Mouse (Mus musculus) layer of hippocampus, adult 9-10 months (tissue): ENCODE data around the gene Pih1d1.
"Not testable (repeated sequence)": the region's sequence is repeated elsewhere in the genome, so short reads cannot be mapped to it uniquely, and the experiment has no call there.

Experiments
- DNase-seq: peaks from one replicate; pipeline ENCODE4 v3.0.0; 2022; ENCODE audit warnings: low spot score

Gene Pih1d1

GRCm38 (mm10) chr7:45147899-45148298 is 6.2 kb upstream of the Pih1d1 start:
- no peak for DNase-seq

GRCm38 (mm10) chr7:45148534-45149098 is 5.5 kb upstream of the Pih1d1 start:
- no peak for DNase-seq

GRCm38 (mm10) chr7:45149545-45149944 is 4.6 kb upstream of the Pih1d1 start:
- no peak for DNase-seq

- DNase-seq: no peak
Measured at GRCm38 (mm10) chr7:45150321-45150720, 3.8 kb upstream of the Pih1d1 start.

GRCm38 (mm10) chr7:45151303-45151702 is 2.8 kb upstream of the Pih1d1 start:
- DNase-seq: no peak

- not testable (repeated sequence) for DNase-seq
Measured at GRCm38 (mm10) chr7:45153052-45153451, 1.1 kb upstream of the Pih1d1 start.

GRCm38 (mm10) chr7:45153586-45153985 is 517 bp upstream of the Pih1d1 start:
- no peak for DNase-seq

- no peak for DNase-seq
Measured at GRCm38 (mm10) chr7:45154993-45155514, 951 bp downstream of the Pih1d1 start.

- DNase-seq: no peak
Measured at GRCm38 (mm10) chr7:45155590-45155989, 1.5 kb downstream of the Pih1d1 start.

- no peak for DNase-seq
Measured at GRCm38 (mm10) chr7:45156206-45156605, 2.1 kb downstream of the Pih1d1 start.

- no peak for DNase-seq
Measured at GRCm38 (mm10) chr7:45157459-45157858, 3.4 kb downstream of the Pih1d1 start.

- DNase-seq: no peak
Measured at GRCm38 (mm10) chr7:45158991-45159390, 4.9 kb downstream of the Pih1d1 start.

GRCm38 (mm10) chr7:45160316-45160800 is 6.3 kb downstream of the Pih1d1 start:
- no peak for DNase-seq

GRCm38 (mm10) chr7:45160866-45161265 is 6.8 kb downstream of the Pih1d1 start:
- no peak for DNase-seq

- peak; percentile 86 for DNase-seq
Measured at GRCm38 (mm10) chr7:45161612-45162473, 7.7 kb downstream of the Pih1d1 start.

GRCm38 (mm10) chr7:45162551-45162950 is 8.4 kb downstream of the Pih1d1 start:
- DNase-seq: no peak

GRCm38 (mm10) chr7:45162996-45163615 is 9.0 kb downstream of the Pih1d1 start:
- no peak for DNase-seq

GRCm38 (mm10) chr7:45163735-45164490 is 9.8 kb downstream of the Pih1d1 start, which contains the start of gene Slc17a7:
Gene Slc17a7 (plus strand): TSS chr7:45163949.
- no peak for DNase-seq

- DNase-seq: no peak
Measured at GRCm38 (mm10) chr7:45164833-45165232, 10.7 kb downstream of the Pih1d1 start.

- no peak for DNase-seq
Measured at GRCm38 (mm10) chr7:45165701-45166100, 11.6 kb downstream of the Pih1d1 start.

GRCm38 (mm10) chr7:45166950-45167401 is 12.9 kb downstream of the Pih1d1 start:
- no peak for DNase-seq
